Mouse (Mus musculus) CD4-positive naive resting alpha-beta T cell, adult 57 days (primary cell): ENCODE results near the gene 1190002N15Rik. TPM values are rescaled to one million over a fixed set of nuclear protein-coding genes. Genes with fewer than 3 reads are reported as not detected.

ENCODE experiments used
- total RNA-seq: library from RNA; stranded (reverse); gene quantifications from one replicate; pipeline ENCODE4 v1.2.4, GENCODE M21; 2023

Gene 1190002N15Rik
- total RNA-seq: 13.1 TPM

DNA sequence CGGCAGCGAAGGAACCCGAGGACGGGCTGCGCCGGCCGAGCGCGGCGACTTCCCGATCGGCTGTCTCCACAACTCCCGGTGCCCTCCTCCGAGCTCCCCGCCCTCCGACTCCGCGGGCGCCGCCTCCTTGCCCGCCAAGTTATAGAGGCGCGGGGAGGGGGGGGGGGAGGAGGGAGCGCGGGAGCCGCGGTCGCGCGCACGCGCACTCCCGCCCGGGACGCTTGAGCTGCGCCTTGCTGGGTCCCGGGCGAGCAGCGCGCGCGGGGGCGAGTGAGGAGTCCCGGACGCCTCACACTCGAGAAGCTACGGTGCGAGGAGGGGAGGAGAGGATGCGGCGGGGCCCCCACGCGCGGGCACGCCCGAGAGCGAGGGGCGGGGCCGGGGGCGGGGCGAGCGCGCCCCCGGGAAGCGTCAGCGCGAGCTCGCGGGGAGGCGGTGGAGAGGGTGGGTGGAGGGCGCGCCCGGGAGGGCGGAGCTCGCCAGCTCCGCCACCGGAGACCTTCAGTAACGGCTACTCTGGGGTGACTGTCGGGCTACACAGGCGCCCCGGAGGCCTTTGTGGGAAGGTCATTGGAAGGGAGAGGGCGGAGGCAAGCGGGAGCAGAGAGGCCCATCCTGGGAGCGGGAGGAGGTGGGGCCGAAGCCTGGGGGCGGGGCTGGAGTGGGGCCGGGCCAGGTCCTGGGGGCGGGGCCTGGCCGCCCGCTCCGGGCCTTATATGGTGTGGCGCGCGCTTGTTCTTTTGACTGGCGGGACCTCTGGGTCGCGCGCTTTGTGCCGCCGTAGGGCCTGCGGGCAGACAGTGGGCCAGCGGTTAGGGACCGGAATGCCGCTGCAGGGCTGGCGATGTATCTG is at the start of gene 1190002N15Rik:
1190002N15Rik (minus strand) TSS at position 112 of the 853 bp plus-strand sequence.

Other genes with a start within 250 kb of the 1190002N15Rik start
- gene Slc9a9, start 131.8 kb upstream of the 1190002N15Rik start, total RNA-seq: 57.9 TPM